Mouse (Mus musculus): ENCODE data around the gene Dusp3. TPM values are rescaled to one million over a fixed set of nuclear protein-coding genes. Genes with fewer than 3 reads are reported as not detected.

Gene Dusp3
- polyA plus RNA-seq, 1 experiment from 2014 or later: 11.6 TPM

- Histone ChIP-seq H3K4me3 (peak overlapping the region; percentile 86), H3K9me3 (no peaks in the 10 kb centered on the region), H3K36me3 (peaks cover 22% of the 10 kb centered on the region), H3K4me1 (replicated peaks) (peaks cover 41% of the 10 kb centered on the region), H3K27me3 (ENCODE audit: insufficient read depth, poor library complexity, severe bottlenecking) (peaks cover 45% of the 10 kb centered on the region), H3K27ac (peak overlapping the region; percentile 14; the same call in 1 of the 2 replicates)
- 34% methylated on average over 7 of the region's 7 CpGs for WGBS
- no peak for DNase-seq (ENCODE audit: low spot score)
These were observed 38.5 kb upstream of the Dusp3 start for GRCm38 (mm10) chr11:102025354-102025753.

DNA sequence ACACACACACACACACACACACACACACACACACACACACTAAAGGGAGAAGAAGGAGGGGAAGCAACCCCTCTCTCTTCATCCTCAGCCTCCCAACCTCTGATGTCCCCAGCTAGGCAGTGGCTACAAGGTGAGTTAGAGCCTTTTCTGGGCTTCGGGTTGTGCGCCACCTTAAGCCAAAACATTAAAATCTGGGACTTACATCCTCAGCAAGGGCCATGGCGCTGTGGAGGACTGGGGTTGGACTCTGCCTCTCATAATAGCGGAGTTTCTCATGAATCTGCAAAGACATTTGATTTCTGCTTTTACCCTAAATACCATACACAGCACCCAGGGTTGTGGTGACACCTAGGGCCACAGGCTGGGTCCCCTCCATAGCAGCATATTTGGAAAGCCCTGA is 38.1 kb upstream of the Dusp3 start:
- Histone ChIP-seq H3K27me3 (ENCODE audit: insufficient read depth, poor library complexity, severe bottlenecking) (peaks cover 45% of the 10 kb centered on the region), H3K4me1 (replicated peaks) (peaks cover 41% of the 10 kb centered on the region), H3K27ac (0 out of 2 replicates have a peak overlapping the region, but pooled peaks have one; percentile 14), H3K4me3 (peak overlapping the region; percentile 86; the same call in 1 of the 2 replicates), H3K9me3 (no peaks in the 10 kb centered on the region), H3K36me3 (peaks cover 22% of the 10 kb centered on the region)
- WGBS: 85% methylated on average over 4 of the region's 4 CpGs
- DNase-seq (ENCODE audit: low spot score): no peak

DNA sequence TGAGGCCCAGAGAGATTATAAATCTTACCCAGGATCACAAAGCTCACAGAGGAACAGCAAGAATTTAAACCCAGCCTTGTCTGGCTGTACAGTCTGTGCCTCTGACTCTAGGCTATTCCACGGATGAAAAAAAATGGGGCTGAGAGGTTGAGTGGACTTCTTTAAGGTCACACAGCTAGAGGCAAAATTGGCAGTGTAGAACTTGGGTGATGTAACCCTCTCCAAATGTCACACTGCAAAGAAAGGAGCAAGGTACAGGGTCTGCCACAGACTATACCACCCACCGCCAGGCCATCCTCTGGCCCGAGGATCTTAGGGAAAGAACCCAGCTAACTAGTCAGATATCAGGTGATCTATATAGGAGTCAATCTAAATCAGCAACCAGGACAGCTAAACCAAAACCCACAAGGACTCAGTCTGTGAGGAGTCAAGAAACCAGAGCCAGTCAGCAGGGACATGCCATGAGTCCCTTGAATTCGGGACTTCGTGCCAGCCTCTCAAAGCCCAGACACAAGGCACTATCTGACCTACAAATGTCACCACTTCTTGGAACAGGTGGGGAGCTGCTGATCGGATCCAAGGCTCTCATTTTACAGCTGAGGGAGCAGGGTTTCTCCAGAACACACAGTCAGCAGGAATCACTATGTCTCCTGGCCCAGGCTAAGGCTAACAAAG is 37.4 kb upstream of the Dusp3 start:
- Histone ChIP-seq H3K27ac (no peak overlapping the region), H3K36me3 (peaks cover 26% of the 10 kb centered on the region), H3K4me1 (replicated peaks) (peaks cover 41% of the 10 kb centered on the region), H3K9me3 (no peaks in the 10 kb centered on the region), H3K4me3 (no peak overlapping the region), H3K27me3 (ENCODE audit: insufficient read depth, poor library complexity, severe bottlenecking) (peaks cover 42% of the 10 kb centered on the region)
- WGBS: 92% methylated on average over 6 of the region's 6 CpGs
- no peak for DNase-seq (ENCODE audit: low spot score)

GRCm38 (mm10) chr11:102023406-102023805 is 36.6 kb upstream of the Dusp3 start:
- DNase-seq (ENCODE audit: low spot score): no peak
- H3K27me3 ChIP-seq (ENCODE audit: insufficient read depth, poor library complexity, severe bottlenecking): peaks cover 37% of the 10 kb centered on the region

GRCm38 (mm10) chr11:102021196-102021595 is 34.4 kb upstream of the Dusp3 start:
- 84% methylated on average over 5 of the region's 5 CpGs for WGBS
- no peak overlapping the region for H3K4me3 ChIP-seq
- peaks cover 53% of the 10 kb centered on the region for H3K36me3 ChIP-seq
- H3K9me3 ChIP-seq: no peaks in the 10 kb centered on the region
- H3K27ac ChIP-seq: no peak overlapping the region
- no peak for DNase-seq (ENCODE audit: low spot score)
- peaks cover 21% of the 10 kb centered on the region for H3K4me1 ChIP-seq (replicated peaks)
- peaks cover 23% of the 10 kb centered on the region for H3K27me3 ChIP-seq (ENCODE audit: insufficient read depth, poor library complexity, severe bottlenecking)

More at GRCm38 (mm10) chr11:102023406-102023805, 36.6 kb upstream of the Dusp3 start:
- no peak overlapping the region for H3K27ac ChIP-seq
- no peak overlapping the region for H3K4me3 ChIP-seq
- H3K36me3 ChIP-seq: peaks cover 32% of the 10 kb centered on the region
- H3K4me1 ChIP-seq (replicated peaks): peaks cover 41% of the 10 kb centered on the region
- WGBS: 83% methylated on average over 13 of the region's 13 CpGs
- H3K9me3 ChIP-seq: no peaks in the 10 kb centered on the region

GRCm38 (mm10) chr11:102019736-102020135 is 32.9 kb upstream of the Dusp3 start:
- H3K27ac ChIP-seq: no peak overlapping the region
- peaks cover 9% of the 10 kb centered on the region; the same call in 1 of the 2 replicates for H3K27me3 ChIP-seq (ENCODE audit: insufficient read depth, poor library complexity, severe bottlenecking)
- peaks cover 18% of the 10 kb centered on the region for H3K4me1 ChIP-seq (replicated peaks)
- 81% methylated on average over 9 of the region's 9 CpGs for WGBS
- peaks cover 63% of the 10 kb centered on the region for H3K36me3 ChIP-seq
- H3K9me3 ChIP-seq: no peaks in the 10 kb centered on the region
- no peak overlapping the region for H3K4me3 ChIP-seq
- no peak for DNase-seq (ENCODE audit: low spot score)

- 92% methylated on average over 1 of the region's 1 CpGs for WGBS
- no peaks in the 10 kb centered on the region for H3K9me3 ChIP-seq
- peaks cover 65% of the 10 kb centered on the region for H3K36me3 ChIP-seq
These were observed 29.3 kb upstream of the Dusp3 start for GRCm38 (mm10) chr11:102016136-102016535.

DNA sequence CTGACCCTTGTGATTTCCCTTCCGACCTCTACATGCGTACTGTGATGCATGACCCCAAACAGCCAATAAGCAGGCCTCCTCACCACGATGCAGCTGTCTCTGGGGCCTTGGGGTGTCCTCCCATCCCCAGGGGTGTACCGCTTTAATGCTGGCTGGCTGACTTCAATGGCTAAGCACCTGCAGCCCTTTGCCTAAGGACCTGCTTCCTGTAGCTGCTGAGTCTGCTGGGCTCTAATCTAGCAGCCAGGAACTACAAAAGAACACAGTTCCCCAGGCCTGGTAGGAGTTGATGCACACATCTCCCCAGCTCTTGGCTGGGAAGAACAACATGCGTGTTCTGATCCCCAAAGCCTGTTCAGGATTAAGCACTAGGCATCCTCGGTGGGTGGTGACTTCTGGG is 28.7 kb upstream of the Dusp3 start:
- peaks cover 65% of the 10 kb centered on the region for H3K36me3 ChIP-seq
- no peak for DNase-seq (ENCODE audit: low spot score)

More at GRCm38 (mm10) chr11:102016136-102016535, 29.3 kb upstream of the Dusp3 start:
- Histone ChIP-seq H3K4me1 (replicated peaks) (peaks cover 15% of the 10 kb centered on the region), H3K27ac (peak overlapping the region; percentile 45; the same call in 1 of the 2 replicates), H3K4me3 (no peak overlapping the region), H3K27me3 (ENCODE audit: insufficient read depth, poor library complexity, severe bottlenecking) (no peaks in the 10 kb centered on the region)
- no peak for DNase-seq (ENCODE audit: low spot score)

GRCm38 (mm10) chr11:102013201-102013600 is 26.4 kb upstream of the Dusp3 start:
- WGBS: 92% methylated on average over 8 of the region's 8 CpGs
- H3K27me3 ChIP-seq (ENCODE audit: insufficient read depth, poor library complexity, severe bottlenecking): no peaks in the 10 kb centered on the region
- H3K4me1 ChIP-seq (replicated peaks): peaks cover 30% of the 10 kb centered on the region
- no peak overlapping the region for H3K27ac ChIP-seq
- H3K9me3 ChIP-seq: no peaks in the 10 kb centered on the region
- peaks cover 75% of the 10 kb centered on the region for H3K36me3 ChIP-seq
- DNase-seq (ENCODE audit: low spot score): no peak
- no peak overlapping the region for H3K4me3 ChIP-seq

More for the DNA sequence above, 28.7 kb upstream of the Dusp3 start:
- H3K9me3 ChIP-seq: no peaks in the 10 kb centered on the region
- WGBS: 64% methylated on average over 6 of the region's 6 CpGs
- H3K4me3 ChIP-seq: no peak overlapping the region
- no peaks in the 10 kb centered on the region for H3K27me3 ChIP-seq (ENCODE audit: insufficient read depth, poor library complexity, severe bottlenecking)
- peak overlapping the region; percentile 45; the same call in 1 of the 2 replicates for H3K27ac ChIP-seq
- H3K4me1 ChIP-seq (replicated peaks): peaks cover 18% of the 10 kb centered on the region

DNA sequence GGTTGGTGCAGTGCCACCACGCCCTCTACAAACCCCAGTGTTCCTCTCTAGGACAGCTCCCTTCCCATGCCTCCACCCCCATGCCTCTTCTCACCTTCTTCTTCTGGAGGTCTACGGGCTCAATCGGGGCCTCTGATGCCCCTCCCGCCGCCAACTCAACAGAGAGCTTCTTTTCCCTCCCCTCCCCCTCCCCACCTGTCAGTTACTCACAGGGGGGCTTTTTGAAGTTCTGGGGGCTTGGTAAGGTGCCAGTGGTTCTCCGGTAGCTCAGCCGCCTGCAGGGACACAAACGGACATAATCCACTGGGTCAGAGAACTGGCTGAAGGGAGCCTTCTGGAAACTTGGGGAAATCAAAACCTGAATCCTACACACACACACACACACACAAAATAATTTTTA is 24.7 kb upstream of the Dusp3 start:
- peaks cover 74% of the 10 kb centered on the region for H3K36me3 ChIP-seq
- H3K9me3 ChIP-seq: no peaks in the 10 kb centered on the region
- no peak for DNase-seq (ENCODE audit: low spot score)
- no peak overlapping the region for H3K4me3 ChIP-seq
- H3K27ac ChIP-seq: no peak overlapping the region
- peaks cover 35% of the 10 kb centered on the region for H3K4me1 ChIP-seq (replicated peaks)
- 83% methylated on average over 8 of the region's 8 CpGs for WGBS
- H3K27me3 ChIP-seq (ENCODE audit: insufficient read depth, poor library complexity, severe bottlenecking): no peaks in the 10 kb centered on the region

DNA sequence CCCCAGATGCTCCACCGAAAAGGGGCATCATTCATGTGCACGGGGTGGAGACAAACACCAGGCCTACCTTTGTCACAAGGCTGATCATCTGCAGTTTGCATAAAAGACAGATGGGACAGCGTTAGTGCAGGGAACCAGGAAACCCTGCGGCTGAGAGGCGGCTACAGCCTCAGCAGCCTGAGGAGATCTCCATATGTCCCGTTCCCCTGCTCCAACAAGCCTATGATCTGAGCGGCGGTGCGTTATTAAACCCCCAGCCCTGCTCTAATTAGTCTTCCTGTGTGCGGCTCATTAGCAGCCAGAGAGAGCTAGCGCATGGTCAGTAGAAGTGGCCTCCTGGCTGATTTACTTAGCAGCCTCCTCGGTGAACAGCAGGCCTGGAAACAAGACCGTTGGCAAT is 23.3 kb upstream of the Dusp3 start:
- Histone ChIP-seq H3K4me1 (replicated peaks) (peaks cover 32% of the 10 kb centered on the region), H3K36me3 (peaks cover 77% of the 10 kb centered on the region), H3K9me3 (no peaks in the 10 kb centered on the region), H3K27ac (peak overlapping the region; percentile 73), H3K27me3 (ENCODE audit: insufficient read depth, poor library complexity, severe bottlenecking) (no peaks in the 10 kb centered on the region), H3K4me3 (no peak overlapping the region)
- 78% methylated on average over 13 of the region's 13 CpGs for WGBS
- no peak for DNase-seq (ENCODE audit: low spot score)

DNA sequence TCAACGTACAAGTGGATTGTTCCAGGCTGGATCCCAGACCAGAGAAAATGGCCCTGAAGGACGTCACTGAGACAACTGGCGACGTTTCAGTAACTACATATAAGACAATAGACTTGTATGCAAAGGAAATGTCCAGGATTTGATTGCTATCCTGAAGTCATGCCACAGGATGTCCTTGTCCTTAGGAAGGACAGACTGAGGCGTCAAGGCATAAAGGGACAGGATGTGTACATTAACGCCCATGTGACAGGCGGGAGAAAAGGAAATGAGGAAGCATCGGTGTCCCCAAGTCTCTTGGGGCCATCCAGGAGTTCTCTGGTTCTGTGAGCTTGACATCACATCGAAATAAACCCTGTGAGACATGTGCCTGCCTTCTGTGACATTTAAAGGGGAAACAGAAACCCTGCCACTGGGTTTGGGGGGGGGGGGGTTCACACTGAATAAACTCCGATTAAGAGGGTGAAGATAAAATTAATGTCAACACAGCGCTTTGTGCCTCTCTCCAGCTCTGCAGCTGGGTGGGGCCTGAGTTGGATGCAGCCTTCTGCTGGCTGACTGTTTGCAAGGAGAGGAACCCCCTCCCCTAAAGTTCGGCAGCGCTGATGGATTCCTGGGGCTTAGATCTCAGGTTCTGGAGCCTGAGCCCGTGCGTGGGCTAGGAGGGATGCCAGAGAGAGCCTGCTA is 22.3 kb upstream of the Dusp3 start:
- Histone ChIP-seq H3K4me3 (no peak overlapping the region), H3K27ac (peak overlapping the region; percentile 73), H3K4me1 (replicated peaks) (peaks cover 30% of the 10 kb centered on the region), H3K27me3 (ENCODE audit: insufficient read depth, poor library complexity, severe bottlenecking) (no peaks in the 10 kb centered on the region), H3K9me3 (peaks cover 4% of the 10 kb centered on the region; the same call in 1 of the 2 replicates), H3K36me3 (peaks cover 81% of the 10 kb centered on the region)
- no peak for DNase-seq (ENCODE audit: low spot score)
- 85% methylated on average over 15 of the region's 15 CpGs for WGBS

GRCm38 (mm10) chr11:102008372-102008771 is 21.6 kb upstream of the Dusp3 start:
- Histone ChIP-seq H3K27ac (no peak overlapping the region), H3K27me3 (ENCODE audit: insufficient read depth, poor library complexity, severe bottlenecking) (no peaks in the 10 kb centered on the region), H3K9me3 (peaks cover 4% of the 10 kb centered on the region; the same call in 1 of the 2 replicates), H3K36me3 (peaks cover 86% of the 10 kb centered on the region), H3K4me3 (no peak overlapping the region), H3K4me1 (replicated peaks) (peaks cover 30% of the 10 kb centered on the region)
- WGBS: 93% methylated on average over 8 of the region's 8 CpGs
- DNase-seq (ENCODE audit: low spot score): no peak
